Mouse (Mus musculus) layer of hippocampus, postnatal 36 days (tissue): ENCODE measurements around the gene Serpina1d. TPM values are rescaled to one million over a fixed set of nuclear protein-coding genes. Genes with fewer than 3 reads are reported as not detected.
"Not testable (repeated sequence)": the region's sequence is repeated elsewhere in the genome, so short reads cannot be mapped to it uniquely, and the experiment has no call there.

Source experiments
- DNase-seq, 2 experiments: peaks; one replicate each; pipeline ENCODE4 v3.0.0; 2022
- total RNA-seq, 2 experiments: library from RNA; stranded (reverse); gene quantifications; 2 replicates each; pipeline ENCODE4 v1.2.3; 2021

Serpina1d gene
- total RNA-seq, result not detected

- not testable (repeated sequence) for DNase-seq
Observed at GRCm38 (mm10) chr12:103773246-103773851, at the start of gene Serpina1d. Serpina1d (minus strand) TSS chr12:103773592.

- not testable (repeated sequence) for DNase-seq
Observed at GRCm38 (mm10) chr12:103770597-103770996, 2.8 kb downstream of the Serpina1d start.

- not testable (repeated sequence) for DNase-seq
Observed at GRCm38 (mm10) chr12:103763083-103763482, 10.3 kb downstream of the Serpina1d start.

- not testable (repeated sequence) for DNase-seq
Observed at GRCm38 (mm10) chr12:103760316-103760715, 13.1 kb downstream of the Serpina1d start.

DNA sequence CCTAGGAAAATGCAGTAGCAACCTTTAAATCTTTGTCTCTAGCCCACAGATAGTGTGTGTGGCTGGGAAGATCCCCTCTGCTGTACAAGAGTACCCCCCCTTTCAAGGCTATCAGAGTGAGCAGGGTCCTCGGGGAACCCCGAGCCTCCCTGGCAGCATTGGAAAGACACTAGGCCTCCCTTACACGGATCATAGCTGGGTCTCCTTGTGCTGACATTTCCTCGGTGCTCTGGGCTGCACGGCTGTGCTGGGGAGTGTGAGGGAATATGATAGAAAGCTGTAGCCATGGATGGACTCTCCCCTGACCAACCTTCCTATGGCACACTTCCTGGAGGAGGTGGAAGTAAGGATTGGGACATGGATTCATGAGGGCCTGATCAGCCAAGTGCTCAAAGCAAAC lies 27.4 kb downstream of the Serpina1d start:
- DNase-seq, result not testable (repeated sequence)

GRCm38 (mm10) chr12:103737791-103738580 lies 35.4 kb downstream of the Serpina1d start:
- DNase-seq, result not testable (repeated sequence)

DNA sequence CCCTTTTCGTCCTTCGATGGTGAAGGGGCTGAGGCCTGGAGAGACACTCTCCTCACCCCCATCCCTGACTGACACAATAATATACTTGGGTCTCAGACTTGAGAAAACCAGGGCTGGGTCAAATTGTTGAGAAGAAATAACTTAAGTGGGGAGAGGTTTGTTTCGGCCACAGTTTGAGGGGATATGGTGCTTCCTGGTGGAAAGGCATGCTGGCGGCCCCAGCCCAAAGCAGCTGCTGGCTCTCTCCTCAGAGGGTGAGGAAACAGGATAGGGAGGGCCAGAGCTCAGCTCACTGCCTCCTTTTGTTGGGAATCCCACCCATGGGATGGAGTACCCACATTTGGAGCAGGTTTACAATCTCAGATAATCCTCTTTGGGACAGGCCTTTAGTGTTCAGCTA lies 37.8 kb downstream of the Serpina1d start:
- DNase-seq, result not testable (repeated sequence)

- not testable (repeated sequence) for DNase-seq
Observed at GRCm38 (mm10) chr12:103735101-103735500, 38.3 kb downstream of the Serpina1d start.

Other genes with a start within 250 kb of the Serpina1d start
- gene Ppp4r4, start 241.3 kb downstream of the Serpina1d start, total RNA-seq, result 10 to 100 TPM; 49.2 to 49.3 TPM
- not detected for gene Serpina10, start 142.1 kb downstream of the Serpina1d start, total RNA-seq
- gene Serpina6, start 116.4 kb downstream of the Serpina1d start, total RNA-seq, result not detected
- not detected for gene Serpina16, start 97.5 kb downstream of the Serpina1d start, total RNA-seq
- not detected for gene Serpina1f, start 78.1 kb downstream of the Serpina1d start, total RNA-seq
- gene Serpina1b, start 56.8 kb upstream of the Serpina1d start, total RNA-seq, result not detected
- gene Serpina1a, start 90.0 kb upstream of the Serpina1d start, total RNA-seq, result not detected
- gene Serpina1c, start 131.3 kb upstream of the Serpina1d start, total RNA-seq, result not detected
- gene Serpina1e, start 185.4 kb upstream of the Serpina1d start, total RNA-seq, result not detected
- gene Serpina11, start 216.4 kb upstream of the Serpina1d start, total RNA-seq, result not detected
- gene Serpina9, start 240.2 kb upstream of the Serpina1d start, total RNA-seq, result under 1 TPM in 1 of 2 experiments, not detected in 1; 0.37 TPM